Mouse (Mus musculus) Patski (cell line): ENCODE data around the gene Prr9. TPM values are rescaled to one million over a fixed set of nuclear protein-coding genes. Genes with fewer than 3 reads are reported as not detected.
A peak's percentile ranks its signal among the peaks of the same experiment; 100 is the strongest.

Source experiments
- ATAC-seq: fragments of 100-300 bp; one replicate; pipeline ENCODE4 v1.8.0; 2021
- CTCF ChIA-PET: fragments of 350-600 bp; sonication (Branson Sonifier 250); formaldehyde crosslinking; loops from one replicate; lab custom pipeline; 2022; ENCODE audit warnings: inconsistent platforms; lab: Charles Lee
- POLR2A ChIA-PET: fragments of 350-600 bp; sonication (Branson Sonifier 250); formaldehyde crosslinking; loops from one replicate; lab custom pipeline; 2022; ENCODE audit warnings: antibody characterized with exemption, inconsistent platforms; lab: Charles Lee
- DNase-seq: peaks from one replicate; pipeline ENCODE4 v3.0.0-alpha.2; 2011; ENCODE audit warnings: low read depth, low spot score
- H3K27me3 ChIP-seq: fragments of 371-371 bp; one replicate; pipeline ENCODE4 v1.5.1; 2021
- CTCF ChIP-seq: fragments of 100-300 bp; IDR thresholded peaks from one replicate; pipeline ENCODE4 v1.5.1; 2021
- in situ Hi-C: fragments of 300-500 bp; cut with MboI; formaldehyde crosslinking; loops from 3 replicates; pipeline ENCODE4 v1.11.1; 2018; ENCODE audit warnings: low pct_unique_long_range_greater_than_20kb, mixed read lengths
- polyA plus RNA-seq: library from polyadenylated mRNA; unstranded; gene quantifications from one replicate; pipeline ENCODE4 v1.2.3, GENCODE M21; 2021

Gene Prr9
- polyA plus RNA-seq, 1 experiment from 2014 or later: not detected

DNA sequence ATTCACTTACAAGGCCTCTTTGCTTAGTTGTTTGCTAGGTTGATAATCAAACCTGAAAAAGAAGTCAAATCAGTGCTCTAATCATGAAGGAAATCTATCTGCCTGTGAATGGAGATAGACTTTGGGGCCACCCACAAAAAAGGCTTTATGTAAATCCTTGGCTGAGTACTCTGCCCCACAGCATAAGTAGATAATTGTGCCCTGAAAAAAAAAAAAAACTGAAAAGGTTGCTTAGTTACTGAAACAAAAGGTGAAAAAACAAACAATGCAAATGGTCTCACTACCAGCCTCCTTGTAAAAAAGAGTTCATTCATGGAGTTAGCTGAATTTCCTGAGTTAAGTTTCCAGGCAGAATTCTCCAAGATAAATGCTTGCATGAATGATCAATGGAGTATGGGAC, 13.0 kb downstream of the Prr9 start:
- ATAC-seq: no peak
- TF ChIP-seq CTCF: no peak
- POLR2A ChIA-PET: interaction anchor here (0.7 kb wide), 1 partner anchor 363 kb away, joined by 3 read pairs; no protein-coding TSS in a partner anchor

GRCm38 (mm10) chr3:92106582-92106981, 17.2 kb downstream of the Prr9 start:
- ATAC-seq (peak; percentile 86), DNase-seq (no peak)
- peak; percentile 81 for TF ChIP-seq CTCF
- H3K27me3 ChIP-seq: peaks cover 9% of the 10 kb centered on the region
- ChIA-PET POLR2A (interaction anchor here (0.6 kb wide), 1 partner anchor 15 kb away, joined by 3 read pairs; no protein-coding TSS in a partner anchor), CTCF (interaction anchor here (1.0 to 2.0 kb wide), 7 partner anchors 13 to 62 kb away, joined by 3 to 7 read pairs (median 3); no protein-coding TSS in a partner anchor)
- in situ Hi-C loops: loop anchor here (5.0 kb wide), 1 partner anchor 54 kb away; no protein-coding TSS in a partner anchor

More for the DNA sequence above, 13.0 kb downstream of the Prr9 start:
- in situ Hi-C loops: no loop called here
- DNase-seq: no peak
- CTCF ChIA-PET: interaction anchor here (1.4 kb wide), 1 partner anchor 9 kb away, joined by 3 read pairs; no protein-coding TSS in a partner anchor
- peaks cover 18% of the 10 kb centered on the region for H3K27me3 ChIP-seq

- TF ChIP-seq CTCF: no peak
- in situ Hi-C loops: no loop called here
- CTCF ChIA-PET: interaction anchor here (1.1 to 1.2 kb wide), 2 partner anchors 35 to 67 kb away, joined by 3 read pairs; no protein-coding TSS in a partner anchor
- POLR2A ChIA-PET: no interaction called here
- no peak for ATAC-seq
- H3K27me3 ChIP-seq: peaks cover 82% of the 10 kb centered on the region
- no peak for DNase-seq
Observed at GRCm38 (mm10) chr3:92083042-92083441, 40.7 kb downstream of the Prr9 start, which contains the start of gene Lor. Gene Lor, minus strand, starts transcription at chr3:92083142.

GRCm38 (mm10) chr3:92081285-92081931, 42.3 kb downstream of the Prr9 start:
- TF ChIP-seq CTCF: no peak
- in situ Hi-C loops: no loop called here
- ChIA-PET POLR2A (no interaction called here), CTCF (interaction anchor here (1.1 kb wide), 1 partner anchor 10 kb away, joined by 3 read pairs; no protein-coding TSS in a partner anchor)
- peak; percentile 32 for ATAC-seq
- no peak for DNase-seq
- peaks cover 77% of the 10 kb centered on the region for H3K27me3 ChIP-seq

GRCm38 (mm10) chr3:92080462-92081284, 43.1 kb downstream of the Prr9 start:
- ChIA-PET CTCF (interaction anchor here (1.5 kb wide), 1 partner anchor 37 kb away, joined by 4 read pairs; no protein-coding TSS in a partner anchor), POLR2A (no interaction called here)
- H3K27me3 ChIP-seq: peaks cover 71% of the 10 kb centered on the region
- in situ Hi-C loops: no loop called here
- peak; percentile 26 for TF ChIP-seq CTCF
- ATAC-seq (peak; percentile 77), DNase-seq (no peak)

Other genes with a start within 250 kb of the Prr9 start
- gene Pglyrp3, start 109.4 kb downstream of the Prr9 start, polyA plus RNA-seq: not detected
- gene Lor, start 40.8 kb downstream of the Prr9 start, polyA plus RNA-seq: not detected
- not detected for gene Lelp1, start 18.8 kb upstream of the Prr9 start, polyA plus RNA-seq
- gene Sprr2a1, start 91.9 kb upstream of the Prr9 start, polyA plus RNA-seq: not detected
- 0.19 TPM for gene Sprr2a2, start 92.0 kb upstream of the Prr9 start, polyA plus RNA-seq
- not detected for gene Sprr2a3, start 161.5 kb upstream of the Prr9 start, polyA plus RNA-seq
- gene Sprr2b, start 192.7 kb upstream of the Prr9 start, polyA plus RNA-seq: not detected
- not detected for gene Sprr2d, start 215.2 kb upstream of the Prr9 start, polyA plus RNA-seq
- not detected for gene Sprr2e, start 228.2 kb upstream of the Prr9 start, polyA plus RNA-seq
- not detected for gene Sprr2f, start 241.2 kb upstream of the Prr9 start, polyA plus RNA-seq